Mouse (Mus musculus): ENCODE data around the gene Ccdc167.
A peak's percentile ranks its signal among the peaks of the same experiment; 100 is the strongest.
"Not testable (repeated sequence)": the region's sequence is repeated elsewhere in the genome, so short reads cannot be mapped to it uniquely, and the experiment has no call there.

Gene Ccdc167

GRCm38 (mm10) chr17:29719628-29720575 lies 3.1 kb upstream of the Ccdc167 start:
- DNase-seq (ENCODE audit: low spot score in 2 of 2), result no peak

GRCm38 (mm10) chr17:29718660-29719059 lies 1.8 kb upstream of the Ccdc167 start:
- no peak for DNase-seq (ENCODE audit: low spot score in 2 of 2)

- DNase-seq (ENCODE audit: low spot score in 2 of 2), result not testable (repeated sequence)
Observed at GRCm38 (mm10) chr17:29713734-29714133, 3.1 kb downstream of the Ccdc167 start.

- DNase-seq (ENCODE audit: low spot score in 2 of 2), result no peak
Observed at GRCm38 (mm10) chr17:29712565-29712964, 4.3 kb downstream of the Ccdc167 start.

- DNase-seq (ENCODE audit: low spot score in 2 of 2), result no peak
Observed at GRCm38 (mm10) chr17:29711745-29712431, 5.0 kb downstream of the Ccdc167 start.

- no peak for DNase-seq (ENCODE audit: low spot score in 2 of 2)
Observed at GRCm38 (mm10) chr17:29711076-29711744, 5.6 kb downstream of the Ccdc167 start.

- DNase-seq (ENCODE audit: low spot score in 2 of 2), result no peak
Observed at GRCm38 (mm10) chr17:29710562-29711044, 6.2 kb downstream of the Ccdc167 start.

GRCm38 (mm10) chr17:29708783-29709182 lies 8.1 kb downstream of the Ccdc167 start:
- DNase-seq (ENCODE audit: low spot score in 2 of 2), result no peak

GRCm38 (mm10) chr17:29706981-29707545 lies 9.8 kb downstream of the Ccdc167 start:
- no peak for DNase-seq (ENCODE audit: low spot score in 2 of 2)

GRCm38 (mm10) chr17:29705881-29706280 lies 11.0 kb downstream of the Ccdc167 start:
- no peak for DNase-seq (ENCODE audit: low spot score in 2 of 2)

GRCm38 (mm10) chr17:29704781-29705180 lies 12.1 kb downstream of the Ccdc167 start:
- peak; percentile 24 to 51 for DNase-seq (ENCODE audit: low spot score in 2 of 2)

- no peak for DNase-seq (ENCODE audit: low spot score in 2 of 2)
Observed at GRCm38 (mm10) chr17:29702938-29703710, 13.7 kb downstream of the Ccdc167 start.

GRCm38 (mm10) chr17:29700573-29700972 lies 16.3 kb downstream of the Ccdc167 start:
- no peak for DNase-seq (ENCODE audit: low spot score in 2 of 2)

GRCm38 (mm10) chr17:29698421-29698820 lies 18.4 kb downstream of the Ccdc167 start:
- DNase-seq (ENCODE audit: low spot score in 2 of 2), result no peak

- no peak for DNase-seq (ENCODE audit: low spot score in 2 of 2)
Observed at GRCm38 (mm10) chr17:29696940-29697339, 19.9 kb downstream of the Ccdc167 start.

- no peak for DNase-seq (ENCODE audit: low spot score in 2 of 2)
Observed at GRCm38 (mm10) chr17:29694516-29694915, 22.3 kb downstream of the Ccdc167 start.

GRCm38 (mm10) chr17:29693571-29693970 lies 23.3 kb downstream of the Ccdc167 start:
- no peak for DNase-seq (ENCODE audit: low spot score in 2 of 2)

- DNase-seq (ENCODE audit: low spot score in 2 of 2), result no peak
Observed at GRCm38 (mm10) chr17:29692827-29693226, 24.0 kb downstream of the Ccdc167 start.

- no peak for DNase-seq (ENCODE audit: low spot score in 2 of 2)
Observed at GRCm38 (mm10) chr17:29690257-29690656, 26.6 kb downstream of the Ccdc167 start.

GRCm38 (mm10) chr17:29688610-29689009 lies 28.2 kb downstream of the Ccdc167 start:
- DNase-seq (ENCODE audit: low spot score in 2 of 2), result no peak

GRCm38 (mm10) chr17:29687373-29687772 lies 29.5 kb downstream of the Ccdc167 start:
- no peak for DNase-seq (ENCODE audit: low spot score in 2 of 2)

All from spleen, postnatal 14 days (tissue).